Mouse (Mus musculus): Measurements from ENCODE around the gene Rpl18.
A peak's percentile ranks its signal among the peaks of the same experiment; 100 is the strongest.

Gene Rpl18

DNA sequence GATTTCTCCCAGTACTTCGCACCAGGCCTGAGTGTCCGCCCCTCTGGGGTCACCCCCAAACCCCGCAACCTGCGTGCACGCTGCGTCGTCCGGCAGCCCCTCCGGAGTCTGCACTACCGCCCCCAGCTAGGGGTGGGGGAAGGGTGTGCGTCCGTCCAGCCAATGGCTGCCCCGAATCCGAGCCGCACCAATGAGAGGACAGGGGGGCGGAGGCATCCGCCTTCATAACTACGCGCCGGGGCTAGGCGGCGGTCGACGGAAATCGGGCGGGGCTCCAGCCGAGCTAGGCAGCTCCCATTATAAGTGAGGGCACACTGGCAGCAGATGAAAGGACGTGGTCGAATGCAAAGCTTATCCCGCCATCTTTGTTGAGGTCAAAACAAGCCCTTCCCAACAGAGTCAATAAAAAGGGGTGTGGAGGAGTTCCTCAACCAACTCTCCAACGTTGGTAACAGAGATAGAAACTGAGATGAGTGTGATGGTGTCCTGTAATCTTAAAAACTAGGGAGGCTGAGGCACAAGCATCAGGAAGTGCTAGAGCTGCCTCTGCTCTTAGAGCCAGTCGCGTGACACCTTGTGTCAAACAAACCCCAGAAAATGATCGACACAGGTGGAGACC is at the start of gene Rpl18:
Gene Rpl18 (plus strand): TSS at position 368 of the 619 bp plus-strand sequence.
- peak; percentile 96 for DNase-seq (ENCODE audit: low spot score)

DNA sequence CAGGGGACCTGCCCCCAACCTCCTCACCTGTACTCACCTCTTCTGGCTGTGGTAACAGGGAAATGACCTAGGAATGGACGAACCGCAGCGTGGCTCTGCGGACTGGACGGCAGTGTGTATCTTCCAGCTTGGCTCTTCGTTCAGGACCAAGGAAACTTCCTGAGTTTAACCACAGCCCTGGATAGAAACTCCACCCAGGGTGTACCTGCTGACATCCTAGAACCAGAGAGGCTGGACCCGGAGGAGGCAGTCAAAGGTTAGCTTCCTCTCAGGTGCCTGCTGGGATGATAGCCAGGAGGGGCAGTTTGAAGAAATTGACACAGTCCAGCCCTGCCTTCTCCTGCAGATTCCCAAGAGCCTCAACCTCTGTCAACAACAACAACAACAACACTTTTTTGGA is 49.1 kb upstream of the Rpl18 start, which contains the start of gene Fut2:
Gene Fut2 (minus strand): TSS at position 234 of the 400 bp plus-strand sequence.
- no peak for DNase-seq (ENCODE audit: low spot score)

- peak; percentile 22 for DNase-seq (ENCODE audit: low spot score)
Measured at GRCm38 (mm10) chr7:45667761-45668160, 47.5 kb upstream of the Rpl18 start.

DNA sequence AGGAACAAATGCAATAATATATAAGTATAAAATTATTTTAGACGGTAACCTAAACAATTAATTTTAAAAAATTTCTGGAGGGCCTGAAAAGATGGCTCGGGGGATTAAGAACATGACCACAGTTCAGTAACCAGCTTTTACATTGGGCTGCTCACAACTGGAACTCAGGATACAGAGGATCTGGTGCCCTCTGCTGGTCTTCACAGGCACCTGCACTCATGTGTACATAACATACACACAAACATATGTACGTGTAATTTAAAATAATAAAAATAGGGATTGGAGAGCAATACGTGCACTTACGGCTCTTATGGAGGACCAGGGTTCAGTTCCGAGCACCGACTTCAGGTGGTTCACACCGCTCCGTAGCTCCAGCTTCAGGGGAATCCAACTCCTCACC is 46.3 kb upstream of the Rpl18 start:
- DNase-seq (ENCODE audit: low spot score), result no peak

DNA sequence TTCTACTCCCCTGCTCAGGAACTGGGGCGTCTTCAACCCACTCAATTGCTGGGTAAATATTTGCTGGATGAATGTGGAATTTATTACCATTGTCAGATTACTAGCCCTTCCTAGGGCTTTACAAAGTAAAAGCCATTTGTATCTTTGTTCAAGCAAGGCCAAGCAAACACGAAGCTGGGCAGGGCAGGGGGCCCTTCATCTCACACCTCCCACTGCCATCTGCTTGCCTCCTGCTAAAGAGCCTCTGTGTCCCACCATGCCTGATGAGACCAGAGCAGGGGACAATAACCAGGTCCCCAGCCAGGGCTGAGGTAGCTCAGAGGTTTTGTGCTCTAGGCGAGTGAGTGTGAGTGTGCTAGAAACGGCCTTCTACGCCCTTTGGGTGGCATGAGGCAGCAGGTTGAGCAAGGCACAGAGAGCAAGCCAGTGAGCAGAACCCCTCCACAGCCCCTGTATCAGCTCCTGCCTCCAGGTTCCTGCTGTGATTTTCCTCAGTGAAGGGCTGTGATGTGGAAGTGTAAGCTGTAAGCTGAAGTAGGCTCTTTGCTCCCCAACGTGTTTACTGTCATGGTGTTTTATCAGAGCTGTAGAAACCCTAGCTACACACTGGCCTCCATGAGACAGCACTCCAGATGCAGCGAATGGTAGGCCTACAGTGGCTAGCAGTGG is 37.5 kb upstream of the Rpl18 start:
- DNase-seq (ENCODE audit: low spot score), result no peak

DNA sequence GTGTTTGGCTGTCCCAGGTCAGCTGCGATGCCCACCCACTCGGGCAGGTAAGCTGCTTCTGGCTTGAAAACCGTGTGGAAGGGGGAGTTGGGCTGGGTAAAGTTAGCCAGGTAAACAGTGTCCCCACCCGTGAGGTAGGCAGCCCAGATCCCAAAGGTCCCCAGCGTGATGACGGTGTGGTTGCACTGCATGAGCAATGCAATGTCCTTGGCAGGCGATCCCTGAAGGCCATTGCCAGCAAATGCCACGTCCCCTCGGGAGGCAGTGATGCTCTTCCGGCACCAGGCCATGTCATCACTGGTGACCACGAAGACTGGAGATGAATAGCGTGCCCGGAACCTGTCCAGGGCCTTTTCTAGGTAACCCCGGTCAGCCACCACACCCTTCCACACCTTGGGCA is 36.7 kb upstream of the Rpl18 start:
- no peak for DNase-seq (ENCODE audit: low spot score)

DNA sequence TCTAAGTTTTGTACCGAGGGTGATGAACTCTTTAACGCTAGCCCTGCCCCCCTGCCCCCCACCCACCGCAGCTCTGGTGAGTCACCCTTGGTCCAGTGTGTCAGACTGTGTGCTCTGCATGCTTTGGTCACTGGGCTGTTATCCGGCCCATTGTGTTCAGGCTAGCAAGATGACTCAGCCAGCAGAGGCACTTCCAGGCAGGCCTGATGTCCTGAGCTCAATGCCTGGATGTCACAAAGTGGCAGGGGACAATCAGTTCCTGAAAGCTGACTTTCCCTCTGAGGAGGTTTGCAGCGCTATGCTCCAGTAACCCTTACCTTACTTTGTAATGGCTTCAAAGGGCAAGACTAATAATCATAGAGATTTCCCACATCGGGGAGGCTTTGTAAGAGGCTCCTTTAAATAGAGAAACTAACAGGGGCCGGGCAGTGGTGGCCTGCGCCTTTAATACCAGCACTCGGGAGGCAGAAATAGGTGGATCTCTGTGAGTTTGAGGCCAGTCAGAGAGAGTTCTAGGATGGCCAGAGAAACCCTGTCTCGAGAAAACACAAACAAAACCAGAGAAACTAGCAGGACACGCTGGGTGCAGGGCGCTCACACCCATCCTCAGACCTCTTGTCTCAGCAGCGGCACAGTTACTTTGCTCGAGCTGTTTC is 35.2 kb upstream of the Rpl18 start:
- peak; percentile 73 for DNase-seq (ENCODE audit: low spot score)

- DNase-seq (ENCODE audit: low spot score), result no peak
Measured at GRCm38 (mm10) chr7:45681046-45681736, 34.1 kb upstream of the Rpl18 start.

- peak; percentile 87 for DNase-seq (ENCODE audit: low spot score)
Measured at GRCm38 (mm10) chr7:45682144-45683126, 32.8 kb upstream of the Rpl18 start.

DNA sequence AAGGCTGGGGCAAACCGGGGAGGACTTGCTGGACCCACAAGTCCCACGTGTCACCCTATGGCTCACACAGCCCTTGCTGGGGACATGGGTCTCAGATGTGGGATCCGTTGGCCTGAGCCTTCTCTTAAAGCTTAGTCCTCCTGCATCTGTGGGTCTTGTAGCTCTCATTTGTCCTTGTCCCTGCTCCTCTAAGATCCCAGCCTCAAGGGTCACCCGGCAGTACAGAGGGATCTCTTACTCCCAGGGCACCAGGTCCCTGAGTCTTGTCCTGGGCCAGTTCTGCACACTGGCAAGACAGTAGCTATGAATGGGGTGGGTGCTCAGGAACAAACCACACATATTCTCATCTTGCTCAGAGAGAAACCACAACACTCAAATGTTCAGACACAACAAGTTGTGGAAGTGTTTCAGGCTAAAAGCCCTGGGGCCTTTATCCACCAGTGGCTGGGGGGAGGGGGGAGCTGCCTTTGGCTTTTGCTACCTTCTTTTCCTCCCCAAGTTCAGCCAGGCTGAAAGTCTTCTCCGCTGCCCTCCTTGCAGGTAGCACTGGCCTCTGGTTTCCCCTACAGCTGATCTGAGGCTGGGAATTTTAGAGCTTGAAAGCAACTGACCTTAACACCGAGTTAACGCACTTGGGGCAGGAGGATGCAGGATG is 31.7 kb upstream of the Rpl18 start, which contains the start of gene Ntn5:
Gene Ntn5 (plus strand): TSS at position 627 of the 655 bp plus-strand sequence.
- no peak for DNase-seq (ENCODE audit: low spot score)

DNA sequence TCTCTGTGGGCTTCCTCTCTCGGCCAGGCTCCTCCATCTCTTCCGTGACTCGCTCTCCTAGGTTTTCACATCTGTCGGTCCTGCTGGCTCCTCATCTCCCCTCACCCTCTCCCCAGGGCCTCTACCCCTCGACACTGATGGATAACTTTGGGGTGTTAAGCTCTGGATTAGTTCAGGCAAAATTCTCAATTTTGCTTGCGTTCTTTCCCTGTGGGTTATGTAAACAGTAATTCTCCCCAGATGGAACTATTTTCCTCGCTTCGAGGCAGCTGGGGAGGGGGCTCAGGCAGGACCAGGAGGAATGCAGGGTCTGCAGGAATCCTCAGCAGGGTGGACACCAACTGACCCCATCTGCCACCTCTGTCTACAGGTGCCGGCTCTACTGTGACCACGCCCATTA is 29.4 kb upstream of the Rpl18 start:
- no peak for DNase-seq (ENCODE audit: low spot score)

DNA sequence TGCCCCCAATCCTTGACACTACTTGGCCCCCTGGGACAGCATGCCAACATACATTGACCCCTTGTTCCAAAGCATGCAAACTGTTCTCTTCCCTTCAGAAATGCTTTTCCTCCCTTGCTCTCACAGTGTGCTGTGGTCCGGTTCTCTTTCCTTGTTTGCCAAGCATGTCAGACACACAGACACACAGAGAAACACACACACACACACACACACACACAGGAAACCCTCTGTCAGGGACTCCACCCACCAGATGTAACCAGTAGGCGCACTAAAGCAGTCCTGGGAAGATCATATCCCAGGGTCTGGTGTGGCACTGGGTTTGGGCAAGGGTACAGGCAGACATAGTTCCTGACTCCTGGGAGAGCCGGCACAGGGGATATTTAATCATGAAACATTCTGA is 28.4 kb upstream of the Rpl18 start:
- no peak for DNase-seq (ENCODE audit: low spot score)

- no peak for DNase-seq (ENCODE audit: low spot score)
Measured at GRCm38 (mm10) chr7:45689099-45689498, 26.2 kb upstream of the Rpl18 start.

GRCm38 (mm10) chr7:45689800-45690199 is 25.5 kb upstream of the Rpl18 start:
- DNase-seq (ENCODE audit: low spot score), result no peak

- DNase-seq (ENCODE audit: low spot score), result no peak
Measured at GRCm38 (mm10) chr7:45692364-45692763, 22.9 kb upstream of the Rpl18 start.

DNA sequence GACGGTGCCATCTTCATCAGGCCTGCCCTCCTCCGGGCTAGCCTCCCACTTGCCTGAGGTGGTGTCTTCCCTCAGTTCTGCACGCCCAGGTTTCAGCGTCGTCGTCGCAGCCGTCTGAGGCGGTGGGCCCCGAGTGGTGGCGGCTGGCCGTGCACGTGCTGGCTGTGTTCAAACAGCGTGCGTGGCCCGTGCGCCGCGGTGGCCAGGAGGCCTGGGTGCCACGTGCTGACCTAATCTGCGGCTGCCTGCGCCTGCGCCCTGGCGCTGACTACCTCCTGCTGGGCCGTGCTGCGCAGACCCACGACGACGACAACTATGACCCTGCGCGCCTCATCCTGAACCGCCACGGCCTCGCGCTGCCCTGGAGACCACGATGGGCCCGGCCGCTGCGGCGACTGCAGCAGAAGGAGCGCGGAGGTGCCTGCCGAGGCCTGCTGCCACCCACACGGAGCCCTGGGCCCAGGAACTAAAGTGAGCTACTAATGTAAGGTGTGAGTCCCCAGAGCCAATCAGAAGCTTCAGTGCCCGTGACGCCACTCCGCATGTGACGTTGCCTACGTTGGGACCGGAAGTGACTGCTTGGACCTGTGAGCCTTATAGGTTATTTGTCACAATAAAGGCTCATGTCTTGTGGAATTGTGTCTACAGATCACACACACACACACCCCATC is 21.2 kb upstream of the Rpl18 start, which contains the start of gene Sec1:
Gene Sec1 (minus strand): TSS at position 482 of the 671 bp plus-strand sequence.
- DNase-seq (ENCODE audit: low spot score), result no peak

DNA sequence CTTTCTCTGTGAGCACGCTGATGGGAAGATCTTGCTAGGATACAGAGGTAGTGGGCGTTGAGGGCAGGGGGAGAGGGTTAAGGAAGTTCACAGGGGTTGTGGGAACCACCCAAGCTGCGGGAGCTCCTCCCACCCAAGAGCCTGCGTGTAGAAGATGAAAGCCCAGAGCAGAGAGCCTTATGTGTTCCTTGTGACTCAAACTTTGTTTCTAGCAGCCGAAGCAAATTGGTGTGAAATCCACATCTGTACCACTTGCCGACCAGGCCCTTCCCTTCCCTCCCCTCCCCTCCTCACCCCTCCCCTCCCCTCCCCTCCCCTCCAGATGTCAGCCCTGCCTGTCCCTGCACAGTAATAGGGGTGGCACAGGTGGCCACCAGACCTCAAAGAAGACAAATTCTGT is 20.2 kb upstream of the Rpl18 start:
- no peak for DNase-seq (ENCODE audit: low spot score)

DNA sequence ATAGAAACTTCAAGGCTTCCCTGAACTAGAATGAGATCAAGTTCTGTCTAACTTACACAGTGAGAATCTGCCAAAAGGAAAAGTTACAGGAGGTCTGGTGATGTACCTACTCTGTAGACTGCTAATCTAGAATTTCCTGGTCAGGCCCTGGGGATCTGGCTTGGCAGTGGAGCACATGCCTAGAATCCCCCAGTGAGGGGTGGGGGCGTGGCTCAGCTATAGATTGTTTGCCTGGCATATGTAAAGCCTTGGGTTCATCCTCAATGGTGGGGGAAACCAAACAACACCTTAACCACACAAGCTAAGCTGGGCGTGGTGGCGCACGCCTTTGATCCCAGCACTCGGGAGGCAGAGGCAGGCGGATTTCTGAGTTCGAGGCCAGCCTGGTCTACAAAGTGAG is 17.4 kb upstream of the Rpl18 start:
- no peak for DNase-seq (ENCODE audit: low spot score)

DNA sequence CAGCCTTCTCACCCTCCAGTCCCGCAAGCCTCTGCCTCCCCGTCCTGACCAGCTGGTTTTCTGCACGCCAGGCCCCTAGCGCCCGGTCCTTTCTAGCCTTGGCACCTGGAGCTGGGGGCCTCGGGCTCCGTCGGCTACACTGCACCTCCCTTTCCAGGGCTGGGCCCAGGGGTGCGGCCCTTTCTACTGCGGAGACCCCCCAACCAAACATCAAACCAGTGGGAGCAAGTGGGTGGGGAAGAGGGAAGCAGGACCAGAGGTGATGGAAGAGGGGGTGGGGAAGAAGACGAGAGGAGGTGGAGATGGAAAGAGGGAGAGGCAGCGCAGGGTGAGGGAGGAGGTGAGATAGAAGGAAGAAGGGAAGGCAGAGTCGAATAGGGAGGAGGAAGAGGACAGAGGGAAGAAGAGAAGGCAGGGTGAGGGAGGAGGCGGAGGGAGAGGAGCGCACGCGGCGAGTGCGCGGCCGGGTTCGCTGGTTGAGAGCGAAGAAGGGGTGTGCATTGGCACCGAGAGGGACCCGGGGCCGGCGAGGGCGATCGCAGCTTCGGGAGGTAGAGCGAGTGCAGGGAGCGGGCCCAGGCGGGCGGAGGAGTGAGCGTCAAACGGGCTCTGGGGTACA is 15.6 kb upstream of the Rpl18 start, which contains the start of gene Car11:
Gene Car11 (plus strand): TSS at position 321 of the 619 bp plus-strand sequence.
- no peak for DNase-seq (ENCODE audit: low spot score)
